Mouse (Mus musculus) Muller cell, postnatal 12 days (primary cell): ENCODE data around the gene Nxpe5.

Experiments used
- DNase-seq: peaks from one replicate; pipeline ENCODE4 v3.0.0-alpha.2; 2015; ENCODE audit errors: inconsistent ontology term

Gene Nxpe5

DNA sequence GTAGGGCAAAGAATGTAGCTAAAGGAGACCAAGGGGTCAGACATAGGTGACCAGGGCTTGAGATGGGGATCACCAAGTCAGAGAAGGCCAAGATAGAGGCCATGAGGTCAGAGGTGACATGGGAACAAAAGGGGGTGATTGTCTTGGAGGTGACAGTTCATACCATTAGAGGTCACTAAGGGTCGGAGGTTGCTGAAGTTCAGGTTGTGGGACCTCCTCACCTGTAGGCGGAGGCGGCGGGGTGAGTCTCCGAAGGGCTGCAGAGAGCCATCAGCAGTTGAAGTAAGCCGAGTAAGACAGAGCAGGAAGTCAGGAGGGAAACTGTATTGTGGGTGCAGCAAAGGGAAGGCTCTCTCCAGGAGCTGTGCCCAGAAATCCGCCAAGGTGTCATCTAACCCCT lies 52.3 kb downstream of the Nxpe5 start:
- no peak for DNase-seq

DNA sequence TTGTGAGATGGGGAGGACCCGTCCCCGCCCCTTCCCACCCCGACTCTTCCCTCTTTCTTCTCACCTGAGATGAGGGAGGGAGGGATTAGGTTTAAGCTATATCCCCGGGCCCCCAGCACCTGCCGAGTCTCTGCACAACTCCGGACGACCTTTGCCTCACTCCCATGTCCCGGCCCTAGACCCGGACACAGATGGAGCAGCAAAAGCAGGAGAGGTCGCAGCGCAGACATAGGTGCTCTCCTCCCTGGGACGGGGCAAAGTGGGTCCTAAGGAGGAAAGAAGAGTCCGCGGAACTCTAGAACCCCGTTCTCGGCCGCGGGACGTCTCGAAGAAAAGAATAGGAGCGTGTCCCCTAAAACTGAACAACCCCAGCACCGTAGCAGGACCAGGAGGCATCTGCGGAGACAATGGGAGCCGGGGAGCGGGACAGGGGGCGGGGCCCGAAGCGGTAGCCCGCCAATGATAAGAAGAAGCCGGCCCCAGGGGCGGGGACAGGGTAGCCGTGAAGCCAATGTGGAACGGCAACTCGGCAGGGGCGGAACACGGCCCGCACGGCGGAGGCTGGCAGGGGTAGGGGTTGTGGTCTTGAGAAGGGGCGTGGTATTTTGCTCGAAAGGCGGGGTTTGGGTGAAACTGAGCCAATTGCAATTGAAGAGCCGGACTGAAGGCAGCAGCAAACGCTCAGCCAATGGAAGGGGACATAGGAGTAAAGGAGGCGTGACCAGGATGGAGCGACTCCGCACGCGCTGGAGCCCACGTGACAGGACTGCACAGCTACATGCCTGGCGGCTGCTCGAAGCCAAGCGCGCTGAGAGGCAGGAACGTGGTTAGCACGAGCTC lies 54.1 kb downstream of the Nxpe5 start, which contains the start of the genes Gm43720, Gpc2 and Stag3:
Gene Gm43720, minus strand, starts transcription at position 374 of the 840 bp plus-strand sequence.
Gene Gpc2, minus strand, starts transcription at position 421 of the 840 bp plus-strand sequence.
Gene Stag3, plus strand, starts transcription at position 656 of the 840 bp plus-strand sequence.
- DNase-seq, result peak; percentile 100

DNA sequence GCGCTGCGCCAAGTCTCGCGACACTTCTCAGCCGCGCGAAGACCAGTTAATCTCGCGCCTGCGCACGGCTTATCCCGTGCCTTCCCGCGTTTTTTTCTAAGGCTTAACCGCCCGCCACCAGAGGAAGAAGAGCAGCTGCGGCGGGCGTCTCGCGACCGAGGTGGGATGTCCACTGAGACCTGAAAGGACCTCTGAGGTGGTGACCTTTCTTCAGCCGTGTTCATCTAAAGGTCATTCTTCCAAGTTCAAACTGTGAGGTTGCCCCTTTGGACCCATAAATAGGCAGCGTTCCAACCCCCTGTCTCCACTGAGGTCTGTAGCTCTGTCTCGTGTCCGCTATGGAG lies 54.7 kb downstream of the Nxpe5 start:
- DNase-seq, result no peak

DNA sequence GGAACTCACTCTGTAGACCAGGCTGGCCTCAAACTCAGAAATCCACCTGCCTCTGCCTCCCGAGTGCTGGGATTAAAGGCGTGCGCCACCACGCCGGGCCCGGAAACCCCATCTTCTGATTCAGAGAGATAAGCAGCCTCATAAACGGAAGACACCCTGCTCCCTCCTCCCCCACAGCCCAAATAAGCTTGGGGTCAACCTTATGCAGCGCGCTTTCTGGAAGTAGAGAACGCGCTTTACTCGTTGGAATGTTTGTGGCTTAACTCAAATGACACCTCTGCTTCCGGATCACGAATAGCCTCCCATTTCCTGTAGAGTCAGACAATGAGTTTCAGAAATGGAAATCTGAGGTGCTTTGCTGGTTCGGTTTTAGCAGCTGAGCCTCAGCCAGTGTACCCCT lies 55.1 kb downstream of the Nxpe5 start:
- DNase-seq, result no peak

DNA sequence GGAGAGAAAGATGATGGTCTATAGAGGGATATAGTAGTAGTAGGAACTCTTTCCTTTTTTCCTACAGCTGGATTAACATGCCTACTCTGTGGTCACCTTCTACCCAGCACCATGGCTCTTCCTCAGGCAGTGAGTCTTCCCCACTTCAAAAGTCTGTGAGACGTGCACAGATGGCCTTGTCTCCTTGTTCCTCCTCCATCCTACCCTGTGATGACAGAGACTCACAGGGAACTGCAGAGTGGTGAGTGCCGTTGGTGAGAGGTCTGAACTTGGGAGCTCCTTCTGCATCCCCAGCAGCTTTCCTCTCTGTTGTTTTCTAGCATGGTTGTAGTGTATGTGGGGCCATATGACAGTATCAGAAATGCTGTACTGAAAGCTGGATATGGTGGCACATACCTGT lies 56.1 kb downstream of the Nxpe5 start:
- DNase-seq, result no peak

DNA sequence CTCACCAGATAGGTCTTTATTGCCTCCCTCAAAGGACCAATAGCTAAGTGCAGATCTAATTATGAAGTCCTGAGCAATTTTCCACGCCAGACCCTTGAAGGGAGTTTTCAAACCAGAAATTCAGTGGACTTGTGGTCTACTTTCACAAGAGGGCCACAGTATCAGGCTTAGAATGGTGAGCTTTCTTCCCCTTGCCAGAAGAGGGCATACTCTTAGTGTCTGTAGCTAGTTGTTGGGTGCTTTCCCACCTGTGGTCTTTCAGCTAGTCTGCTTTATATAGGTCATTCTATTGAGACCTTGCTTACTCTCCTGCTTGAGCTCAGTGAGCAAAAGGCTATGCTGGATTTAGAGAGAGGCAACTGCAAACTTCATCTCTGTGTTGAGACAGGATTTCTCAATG lies 57.8 kb downstream of the Nxpe5 start:
- no peak for DNase-seq

DNA sequence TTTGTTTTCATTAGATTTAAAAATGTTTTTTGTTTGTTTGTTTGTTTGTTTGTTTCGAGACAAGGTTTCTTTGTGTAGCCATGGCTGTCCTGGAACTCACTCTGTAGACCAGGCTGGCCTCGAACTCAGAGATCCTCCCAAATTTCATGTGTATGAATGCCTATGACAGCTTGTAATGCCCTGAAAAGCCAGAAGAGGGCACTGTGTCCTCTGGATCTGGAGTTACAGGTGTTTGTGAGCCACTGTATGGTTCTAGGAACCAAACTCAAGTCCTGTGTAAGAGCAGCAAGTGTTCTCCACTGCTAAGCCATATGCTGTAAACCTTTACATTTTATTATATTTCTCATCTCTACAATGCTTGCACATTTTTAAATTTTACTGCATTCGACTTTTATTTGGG lies 62.2 kb downstream of the Nxpe5 start:
- DNase-seq, result no peak

DNA sequence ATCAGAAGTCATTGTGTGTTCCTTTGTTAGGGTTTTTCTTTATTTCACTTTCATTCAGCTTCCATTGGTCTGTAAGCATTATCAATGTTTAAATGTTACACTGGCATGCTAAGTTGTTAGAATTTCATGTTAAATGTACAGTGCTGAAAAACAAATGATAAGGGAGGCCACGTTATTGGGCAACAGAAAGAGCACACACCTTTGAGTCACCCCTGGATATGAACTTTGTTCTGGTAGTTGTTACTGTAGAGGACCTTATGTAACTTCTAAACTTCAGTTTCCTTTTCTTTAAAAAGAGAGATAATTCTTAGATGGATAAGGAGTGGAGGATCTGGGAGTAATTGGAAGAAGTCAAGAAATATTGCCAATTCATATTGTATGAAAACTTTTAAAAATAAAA lies 65.9 kb downstream of the Nxpe5 start:
- DNase-seq, result no peak

DNA sequence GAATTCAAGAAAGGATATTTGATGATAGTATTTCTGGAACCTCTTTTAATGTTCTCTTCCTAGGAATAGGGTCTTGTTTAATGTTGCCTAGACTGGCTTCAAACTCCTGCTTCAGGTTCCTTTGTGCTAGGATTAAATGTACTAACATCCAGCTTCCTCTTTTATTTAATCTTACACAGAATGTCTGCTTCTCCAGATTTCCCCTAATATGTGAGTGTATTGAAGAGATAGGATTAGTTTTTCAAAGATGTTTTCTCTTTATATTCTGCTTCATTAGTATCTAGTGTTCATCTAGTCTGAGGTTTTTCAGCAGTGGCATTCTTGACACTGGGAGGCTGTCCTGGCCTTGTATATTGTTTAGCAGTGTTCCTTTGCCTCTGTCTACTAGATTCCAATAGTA lies 68.5 kb downstream of the Nxpe5 start:
- no peak for DNase-seq

DNA sequence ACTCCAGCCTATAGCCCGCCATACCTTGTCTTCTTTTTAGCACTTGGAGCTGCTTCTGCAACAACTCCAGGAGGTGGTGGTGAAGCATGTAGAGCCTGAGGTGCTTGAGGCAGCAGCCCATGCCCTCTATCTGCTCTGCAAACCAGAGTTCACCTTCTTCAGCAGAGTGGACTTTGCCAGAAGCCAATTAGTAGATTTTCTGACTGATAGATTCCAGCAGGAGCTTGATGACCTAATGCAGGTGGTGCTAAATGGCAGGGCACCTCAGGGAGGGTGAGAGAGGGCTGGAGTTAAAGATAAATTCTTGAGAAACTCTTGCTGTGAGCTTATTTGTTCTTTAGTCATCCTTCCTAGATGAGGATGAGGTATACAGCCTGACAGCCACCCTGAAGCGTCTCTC lies 73.9 kb downstream of the Nxpe5 start:
- no peak for DNase-seq
